Mouse (Mus musculus) adipocyte (in vitro differentiated cells): Measurements from ENCODE around the gene Gtpbp1.

Source experiments
- DNase-seq: peaks from one replicate; pipeline ENCODE4 v3.0.0-alpha.2; 2016; ENCODE audit warnings: low spot score

The Gtpbp1 gene

DNA sequence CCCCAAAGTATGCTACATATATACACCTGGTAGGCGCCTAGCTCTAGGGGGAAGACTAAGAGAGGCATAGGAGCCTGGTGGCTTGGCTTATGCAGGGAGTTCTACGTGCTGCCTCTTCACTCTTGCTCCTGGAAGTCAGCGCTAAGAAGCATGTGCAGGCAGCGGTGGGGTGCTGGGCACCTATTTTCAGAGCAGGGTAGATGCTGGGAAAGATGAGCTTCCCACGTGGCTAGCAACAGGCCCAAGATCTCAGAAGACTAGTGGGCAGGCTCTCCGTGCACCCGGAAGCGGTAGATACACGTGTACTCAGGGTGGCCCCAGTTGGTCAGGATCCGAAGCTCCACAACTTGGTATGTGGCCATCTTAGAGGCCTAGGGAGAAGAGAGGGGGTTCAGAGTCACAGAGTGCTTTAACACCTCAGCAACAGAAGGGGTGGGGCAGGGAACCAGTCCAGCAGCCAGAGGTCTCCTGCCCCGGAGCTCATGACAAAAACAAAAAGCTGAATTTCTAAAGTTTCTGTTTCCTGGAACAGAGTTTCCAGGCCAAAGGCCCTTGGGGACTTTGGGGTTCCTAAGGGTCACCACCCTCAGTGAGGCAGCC is 34.6 kb downstream of the Gtpbp1 start:
- DNase-seq, result no peak

DNA sequence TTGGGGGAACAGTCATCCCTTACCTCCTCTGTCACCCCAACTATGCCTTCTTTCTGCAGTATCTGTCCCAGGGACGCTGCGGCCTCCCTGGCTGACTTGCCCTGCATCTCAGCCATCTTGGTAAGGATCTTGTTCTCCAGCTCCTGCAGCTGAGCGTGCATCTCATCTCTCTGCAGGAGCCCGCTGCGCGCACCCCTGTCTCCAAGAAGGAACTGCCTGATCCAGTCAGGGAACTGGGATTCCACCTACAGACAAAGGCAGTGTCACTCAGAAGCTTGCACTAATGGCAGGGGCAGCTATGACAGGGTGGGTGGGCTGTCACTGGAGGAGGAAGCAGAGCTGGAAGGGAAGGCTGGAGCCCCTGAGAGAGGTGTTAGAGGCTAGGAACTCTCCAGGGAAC is 37.2 kb downstream of the Gtpbp1 start:
- no peak for DNase-seq

DNA sequence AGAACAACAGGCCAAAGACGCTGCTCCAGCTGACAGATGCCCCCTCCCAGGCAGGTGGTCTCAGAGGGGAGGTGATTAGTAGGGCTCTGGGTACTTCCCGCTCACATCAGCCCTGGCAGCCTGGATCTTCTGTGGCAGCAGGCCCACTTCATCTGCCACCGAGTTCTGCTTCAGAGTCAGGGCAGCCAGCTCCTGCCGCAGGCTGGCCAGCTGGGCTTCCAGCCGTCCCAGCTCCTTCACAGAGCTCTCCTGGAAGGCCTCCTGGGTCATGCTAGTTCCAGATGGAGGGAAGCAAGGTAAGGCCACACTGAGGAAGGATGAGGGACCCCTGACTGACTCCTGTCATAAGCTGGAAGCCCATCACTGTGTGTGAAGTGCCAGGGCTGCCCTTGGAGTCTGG is 37.7 kb downstream of the Gtpbp1 start:
- DNase-seq, result no peak

DNA sequence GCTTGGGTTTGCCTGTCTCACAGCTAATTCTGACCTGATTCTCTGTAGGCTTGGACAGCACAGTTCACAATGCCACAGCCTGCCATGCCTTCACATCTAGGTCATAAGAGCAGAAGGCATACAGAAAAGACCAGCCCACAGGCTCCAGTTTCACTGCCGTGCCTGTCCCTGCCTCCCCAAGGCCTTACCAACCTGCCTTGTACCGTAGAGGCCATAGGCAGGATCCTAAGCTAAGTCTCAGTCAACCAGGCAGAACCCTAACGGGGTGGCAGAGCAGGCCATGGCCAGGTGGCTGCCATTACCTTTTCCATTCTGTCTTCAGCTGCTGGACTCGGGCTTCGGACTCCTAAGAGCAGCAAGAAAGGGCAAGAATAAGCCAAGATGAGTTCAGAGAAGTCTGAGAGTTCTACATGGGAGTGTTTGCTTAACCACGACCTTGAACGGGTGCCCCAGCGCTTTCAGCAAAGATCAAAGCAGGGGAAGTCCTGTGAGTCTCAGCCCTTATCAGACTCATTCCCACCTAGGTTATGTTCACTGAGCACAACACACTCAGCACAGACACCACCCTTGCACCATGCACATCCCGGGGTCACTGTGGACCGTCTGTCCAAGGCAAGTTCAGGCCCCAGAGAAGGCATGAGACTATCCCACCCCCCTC is 38.2 kb downstream of the Gtpbp1 start:
- no peak for DNase-seq

DNA sequence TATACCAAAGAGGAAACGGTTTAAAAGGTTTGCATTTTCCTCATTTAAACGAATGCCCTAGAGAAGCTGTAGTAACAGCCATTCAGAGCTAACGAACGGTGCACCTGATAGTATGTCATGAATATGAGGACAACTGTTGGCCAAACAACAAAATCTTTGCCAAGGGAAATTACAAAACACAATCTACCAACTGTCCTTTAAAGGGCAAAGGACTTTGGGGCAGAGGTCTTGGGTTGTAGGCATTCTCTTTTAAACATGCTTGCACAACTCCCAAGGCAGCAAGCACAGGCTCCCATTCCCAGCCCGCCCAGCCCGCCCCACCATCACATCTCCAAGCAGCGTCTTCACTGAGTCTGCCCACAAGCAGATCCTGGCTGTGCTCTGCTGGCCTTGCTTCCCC is 40.9 kb downstream of the Gtpbp1 start:
- peak; percentile 91 for DNase-seq

DNA sequence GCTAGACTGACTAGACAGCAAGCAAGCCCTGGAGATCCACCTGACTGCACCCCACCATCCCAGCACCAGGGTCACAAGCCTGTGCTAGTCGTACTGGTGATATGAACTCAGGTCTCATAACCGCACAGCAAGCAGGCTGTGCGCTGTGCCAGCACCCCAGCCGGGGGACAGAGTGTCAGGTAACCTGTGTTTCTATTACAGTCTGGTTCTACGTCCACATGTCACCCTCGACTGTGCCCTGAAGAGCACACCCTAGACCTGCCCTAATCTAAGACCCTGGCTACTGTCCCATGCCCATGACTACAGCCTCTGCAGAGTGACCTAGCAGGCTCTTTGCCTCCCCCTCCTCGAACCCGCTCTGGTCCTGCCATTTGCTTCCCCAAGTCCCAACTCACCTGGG is 42.5 kb downstream of the Gtpbp1 start:
- no peak for DNase-seq

DNA sequence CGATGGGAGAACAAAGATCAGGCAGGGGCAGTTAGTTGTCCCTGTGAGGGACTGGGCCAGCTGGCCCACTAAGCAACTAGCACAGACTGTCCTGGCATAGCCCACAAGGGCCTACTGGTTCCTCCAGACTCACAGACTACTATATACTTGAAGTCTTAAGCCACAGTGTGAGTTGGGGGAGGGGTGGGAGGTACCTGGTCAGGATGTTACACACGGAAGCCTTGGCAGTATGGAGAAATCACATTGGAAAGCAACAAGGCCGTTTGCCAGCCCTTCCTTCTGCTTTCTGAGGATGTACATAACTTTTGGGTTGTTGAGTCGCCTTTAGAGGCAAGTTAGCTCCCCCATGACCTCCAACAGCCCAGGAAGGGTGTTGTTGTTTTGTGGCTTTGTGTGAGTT is 43.0 kb downstream of the Gtpbp1 start:
- no peak for DNase-seq

DNA sequence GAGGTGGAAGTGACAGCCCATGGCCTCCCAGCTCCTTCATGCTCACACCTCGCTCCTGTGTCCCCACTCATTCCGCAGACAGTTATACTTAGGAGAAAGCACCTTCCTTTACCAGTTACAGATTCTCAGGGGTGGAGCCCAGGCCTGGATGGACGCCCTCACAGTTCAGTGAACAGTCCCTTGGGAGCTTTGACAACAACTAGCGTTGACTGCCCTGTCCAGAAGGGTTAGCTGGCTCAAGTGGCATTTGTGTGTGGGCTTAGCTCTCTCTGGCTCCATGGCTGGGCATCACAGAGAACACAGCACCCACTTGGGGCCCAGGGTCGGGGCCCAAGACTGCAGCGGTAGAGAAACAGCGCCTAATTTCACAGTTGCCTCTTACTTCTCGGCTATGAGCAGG is 43.7 kb downstream of the Gtpbp1 start:
- DNase-seq, result peak; percentile 72

DNA sequence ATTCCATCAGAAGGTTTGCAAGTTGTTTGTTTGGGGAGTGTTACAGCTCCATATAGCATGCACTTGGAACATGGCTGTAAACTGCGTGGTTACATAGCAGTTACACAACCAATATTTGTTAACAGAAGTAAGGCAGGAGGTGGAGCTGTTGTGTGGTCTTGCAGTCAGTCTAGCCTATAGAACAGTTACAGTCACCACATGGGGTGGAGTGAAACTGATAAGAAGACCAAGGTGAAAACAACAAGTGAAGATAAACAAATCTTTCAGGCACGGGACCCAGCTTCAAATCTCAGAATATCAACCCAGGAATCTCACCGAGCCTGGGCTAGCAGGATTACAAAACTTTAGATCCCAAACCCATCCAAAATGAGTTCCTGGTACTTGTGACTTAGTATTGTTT is 50.1 kb downstream of the Gtpbp1 start:
- DNase-seq, result no peak

DNA sequence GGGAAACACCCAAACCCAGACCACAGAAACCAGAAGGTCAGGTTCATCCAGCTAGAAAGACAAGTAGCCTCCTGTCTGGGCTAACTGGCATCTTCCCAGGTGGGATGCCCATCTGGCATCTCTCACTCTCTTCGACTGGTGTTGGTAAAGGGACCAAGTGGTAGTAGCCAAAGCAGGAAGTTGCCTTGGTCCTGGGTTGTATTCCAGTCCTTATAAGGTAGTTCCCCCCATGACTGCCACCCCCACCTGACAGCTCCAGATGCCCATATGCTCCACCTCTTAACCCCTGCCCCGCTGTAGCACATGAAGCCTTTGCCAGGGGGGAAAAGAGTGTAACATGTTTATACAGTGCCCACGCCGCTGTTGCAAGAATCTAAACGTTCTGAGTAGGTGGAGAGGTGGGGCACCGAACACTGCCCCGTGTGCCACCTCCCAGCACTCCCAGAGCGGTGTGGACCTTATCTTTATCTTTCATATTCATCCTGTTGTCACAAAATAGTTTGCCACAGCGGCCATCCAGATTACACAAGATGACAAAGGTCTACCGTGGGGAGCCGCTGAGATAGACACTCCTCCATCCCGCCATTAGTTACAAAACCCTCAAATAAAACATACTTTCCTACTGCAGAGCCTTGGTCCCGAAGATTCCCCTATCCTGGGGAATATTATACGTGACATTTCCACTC is 50.7 kb downstream of the Gtpbp1 start:
- DNase-seq, result peak; percentile 78

DNA sequence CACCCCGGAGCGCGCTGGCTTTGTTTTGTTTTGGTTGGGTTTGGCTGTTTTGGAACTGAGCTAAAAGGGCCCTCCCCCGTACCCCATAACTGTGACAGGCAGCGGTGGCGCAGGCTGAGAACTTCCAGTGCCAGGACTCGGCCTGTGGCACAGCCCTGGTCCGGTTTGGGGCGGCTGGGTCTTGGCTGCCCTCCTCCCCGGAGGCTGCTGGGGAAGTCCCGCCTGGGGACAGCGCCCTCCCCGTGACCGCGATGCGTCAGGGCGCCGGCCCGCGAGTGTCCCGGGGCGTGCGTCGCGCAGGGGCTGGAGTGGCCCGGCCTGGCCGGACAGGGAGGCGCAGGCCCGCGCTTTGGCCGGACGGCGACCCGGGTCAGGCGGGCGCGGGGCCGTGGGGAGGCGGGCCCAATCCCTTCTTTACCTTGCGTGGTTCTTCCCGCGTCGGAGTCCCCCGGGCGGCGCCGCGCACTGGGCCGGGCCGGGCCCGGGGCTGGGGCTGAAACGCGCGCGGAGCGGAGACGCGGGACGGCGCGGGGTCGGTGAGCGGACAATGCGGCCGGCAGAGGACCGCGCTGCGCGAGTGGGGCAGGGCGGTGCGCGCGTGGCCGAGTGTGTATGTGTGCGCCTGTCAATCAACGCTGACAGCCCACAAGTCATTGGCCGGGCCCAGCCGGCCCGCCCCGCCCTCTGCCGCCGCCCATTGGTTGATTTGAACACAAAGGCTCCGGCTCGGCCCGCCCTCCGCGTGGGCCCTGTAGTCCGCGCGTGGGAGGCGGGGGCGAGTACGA is 51.5 kb downstream of the Gtpbp1 start, which contains the start of gene Sun2:
Gene Sun2 (minus strand): TSS at position 616 of the 785 bp plus-strand sequence.
- peak; percentile 86 for DNase-seq

DNA sequence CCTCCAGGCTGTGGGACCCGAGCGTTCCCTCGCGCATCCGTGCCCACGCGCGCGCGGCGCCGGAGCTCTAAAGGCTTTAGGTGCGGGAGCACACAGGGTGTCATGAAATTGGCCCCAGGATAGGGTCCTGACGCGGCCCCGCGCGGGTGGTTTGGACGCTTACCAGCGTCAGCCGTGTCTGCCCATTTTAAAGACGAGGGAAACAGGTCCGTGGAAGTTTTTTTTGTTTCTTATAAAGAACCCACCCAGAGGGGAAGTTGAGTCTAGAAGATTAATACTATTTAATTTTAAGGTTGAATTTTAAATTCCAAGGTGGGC is 52.0 kb downstream of the Gtpbp1 start:
- DNase-seq, result no peak

DNA sequence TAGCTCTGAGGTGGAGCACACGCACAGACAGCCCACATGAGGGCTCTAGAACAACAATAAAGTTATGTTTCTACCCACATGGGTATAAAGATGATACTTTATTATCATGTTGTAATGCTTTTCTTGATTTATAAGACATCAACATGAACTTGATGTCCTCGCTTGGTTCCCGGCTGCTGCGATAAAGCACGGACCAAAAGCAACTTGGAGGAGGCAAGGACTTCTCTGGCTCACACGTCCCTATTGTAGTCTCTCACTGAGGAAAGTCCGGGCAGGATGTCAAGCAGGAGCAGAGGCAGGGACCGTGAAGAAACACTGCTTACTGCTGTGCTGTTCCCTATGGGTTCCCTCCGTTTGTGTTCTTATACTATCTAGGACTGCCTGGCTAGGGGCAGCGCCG is 53.4 kb downstream of the Gtpbp1 start:
- DNase-seq, result no peak

DNA sequence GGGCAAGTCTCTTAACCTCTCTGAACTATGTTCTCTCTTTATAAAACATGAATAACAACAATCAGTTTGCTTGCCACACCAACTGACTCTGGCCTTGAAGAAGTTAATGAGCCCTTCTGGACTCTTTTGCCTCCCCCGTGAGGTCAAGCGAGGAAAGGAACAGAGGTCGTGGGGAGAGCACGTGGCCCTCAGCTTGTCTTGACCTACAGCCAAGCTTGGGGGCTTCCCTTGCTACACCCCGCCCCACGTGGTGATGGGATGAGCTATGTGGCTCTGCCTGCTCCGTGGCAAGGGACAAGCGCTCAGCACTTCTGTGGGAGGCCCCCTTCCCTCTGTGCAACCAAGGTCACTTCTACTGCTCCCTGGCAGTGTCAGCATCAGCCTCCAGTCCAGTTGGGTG is 54.1 kb downstream of the Gtpbp1 start:
- DNase-seq, result no peak

DNA sequence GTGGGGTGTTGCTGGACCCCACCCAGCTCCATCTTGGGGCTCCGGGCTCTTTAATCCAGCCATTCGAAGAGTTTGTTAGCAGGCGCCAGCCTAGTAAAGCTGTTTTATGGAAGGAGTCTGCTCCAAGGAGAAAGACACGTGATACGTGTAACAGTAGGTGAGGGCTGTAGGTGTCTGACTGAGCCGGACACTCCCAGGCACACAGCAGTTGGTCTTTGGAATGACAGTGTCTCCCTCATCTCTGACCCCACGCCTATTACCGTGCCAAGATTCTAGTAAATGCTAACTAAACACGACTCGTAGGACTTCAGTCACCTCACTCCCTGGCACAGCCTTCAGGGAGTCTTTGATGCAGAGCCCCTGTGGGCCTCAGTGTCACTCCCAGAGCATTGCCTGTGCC is 54.7 kb downstream of the Gtpbp1 start:
- DNase-seq, result no peak

DNA sequence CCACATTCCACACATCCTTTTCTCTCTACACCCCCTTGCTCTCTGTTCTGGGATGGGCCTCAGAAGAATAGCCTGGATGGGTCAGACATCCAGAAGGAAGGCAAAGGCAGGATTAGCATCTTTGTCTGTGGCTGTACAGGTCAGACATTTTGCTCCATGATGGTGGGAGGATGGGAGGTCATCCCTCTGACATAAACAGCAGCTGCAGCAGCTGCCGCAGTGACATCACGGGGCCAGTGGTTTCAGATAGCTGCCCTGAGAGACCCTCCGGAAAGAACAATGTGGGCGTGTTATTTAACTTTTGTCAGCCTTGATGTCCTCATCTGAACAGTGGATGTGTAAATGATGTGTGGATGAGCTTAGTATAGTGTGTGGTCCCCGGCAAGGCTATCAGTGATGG is 55.2 kb downstream of the Gtpbp1 start:
- DNase-seq, result no peak

DNA sequence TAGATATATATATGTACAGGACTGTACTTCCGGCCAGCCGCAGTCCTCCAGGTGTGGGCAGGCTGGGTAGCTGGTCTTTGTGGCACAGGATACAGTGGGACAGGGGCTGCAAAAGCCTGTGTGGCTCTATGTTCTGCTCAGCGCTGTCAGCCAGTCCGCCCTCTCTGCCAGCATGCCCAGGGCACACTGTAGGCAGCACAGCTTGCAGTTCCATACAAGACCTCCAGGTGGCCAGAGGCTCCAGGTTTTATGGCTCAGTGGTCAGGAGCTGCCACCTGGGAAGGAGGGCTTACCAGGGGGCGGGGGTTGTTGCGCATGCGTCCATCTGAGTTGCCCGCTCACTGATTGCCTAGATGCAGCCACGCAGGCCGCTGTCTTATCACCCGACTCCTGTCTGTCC is 57.4 kb downstream of the Gtpbp1 start:
- DNase-seq, result no peak

DNA sequence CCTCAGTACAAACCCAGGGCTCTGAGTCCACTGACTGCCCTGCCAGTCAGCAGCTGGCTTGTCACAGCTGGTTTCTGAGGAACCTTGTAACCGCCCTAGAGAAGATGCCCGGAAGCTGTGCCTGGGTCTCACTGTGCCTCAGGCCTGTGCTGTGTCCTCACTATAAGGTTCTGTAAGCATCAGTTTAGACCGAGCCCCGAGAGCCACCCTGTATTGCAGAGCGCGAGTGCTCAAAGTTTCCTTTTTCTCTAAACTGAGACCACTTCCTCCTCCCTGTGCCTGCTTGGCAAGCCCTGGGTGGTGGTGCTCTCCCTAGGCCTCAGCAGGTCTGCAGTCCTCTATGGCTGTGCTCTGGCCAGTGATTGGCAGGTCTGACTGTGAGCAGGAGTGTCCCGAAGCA is 58.5 kb downstream of the Gtpbp1 start:
- no peak for DNase-seq

DNA sequence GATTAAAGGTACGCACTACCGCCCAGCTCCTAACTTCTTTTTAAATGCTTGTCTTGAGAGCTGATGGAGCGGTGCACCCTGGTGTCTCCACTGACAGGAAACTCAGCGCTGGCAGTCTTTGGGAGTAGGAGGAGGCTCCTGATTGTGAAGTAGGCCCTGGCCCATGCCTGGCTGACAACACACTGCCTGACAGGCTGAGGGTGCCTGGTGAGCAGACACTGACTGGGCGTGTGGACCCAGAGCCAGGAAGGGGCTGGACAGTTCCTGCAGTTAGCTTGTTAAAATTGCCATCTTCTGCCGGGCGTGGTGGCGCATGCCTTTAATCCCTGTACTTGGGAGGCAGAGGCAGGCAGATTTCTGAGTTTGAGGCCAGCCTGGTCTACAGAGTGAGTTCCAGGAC is 59.6 kb downstream of the Gtpbp1 start:
- DNase-seq, result no peak

DNA sequence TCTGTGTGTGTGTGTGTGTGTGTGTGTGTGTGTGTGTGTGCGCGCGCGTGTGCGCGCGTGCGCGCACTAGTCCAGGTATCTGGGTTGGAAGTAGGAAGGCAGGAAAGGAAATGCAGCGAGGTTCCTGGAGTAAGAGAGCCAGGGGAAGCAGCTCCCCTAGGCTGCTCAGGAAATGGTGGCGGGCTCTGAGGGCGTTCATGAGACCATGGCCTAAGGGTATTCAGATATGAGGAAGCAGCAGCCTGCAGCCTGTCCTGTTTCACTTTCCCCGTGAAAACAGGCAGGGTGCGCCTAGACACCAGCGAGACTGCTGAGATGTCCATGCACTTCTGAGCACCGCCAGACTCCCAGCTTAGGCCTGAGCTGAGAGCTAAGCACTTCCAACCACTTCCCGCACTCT is 61.1 kb downstream of the Gtpbp1 start:
- DNase-seq, result no peak

DNA sequence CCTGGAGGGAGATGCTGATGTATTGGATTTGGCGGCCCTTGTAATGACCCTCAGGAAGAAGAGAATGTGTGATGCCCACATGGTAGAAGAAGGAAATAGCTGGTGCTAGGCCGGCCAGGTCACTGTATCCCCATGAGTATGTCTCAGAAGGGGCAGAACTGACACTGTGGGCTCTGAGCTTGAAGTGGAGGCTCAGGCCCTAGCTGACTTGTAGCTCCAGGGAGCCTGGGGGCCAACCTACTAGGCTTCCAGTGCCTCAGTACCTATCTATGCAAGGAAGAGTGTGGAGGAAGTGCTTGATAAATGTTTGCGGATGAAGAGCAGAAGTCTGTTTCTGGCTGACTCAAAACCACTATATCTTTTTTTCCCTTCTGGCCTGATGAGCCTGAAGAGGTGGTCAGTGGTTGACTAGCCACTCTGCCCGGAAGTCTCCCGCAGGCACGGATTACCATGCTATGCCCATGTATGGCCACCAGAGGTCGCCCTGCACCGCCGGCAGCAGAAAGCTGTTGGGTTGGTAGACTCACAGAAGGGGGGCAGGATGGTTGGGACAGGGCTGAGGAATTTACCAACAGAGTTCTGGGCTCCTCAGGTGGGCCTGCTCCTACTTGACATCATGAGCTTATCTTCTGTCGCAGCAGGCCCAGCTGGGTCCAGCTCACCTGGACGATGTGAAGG is 62.2 kb downstream of the Gtpbp1 start:
- DNase-seq, result peak; percentile 69

DNA sequence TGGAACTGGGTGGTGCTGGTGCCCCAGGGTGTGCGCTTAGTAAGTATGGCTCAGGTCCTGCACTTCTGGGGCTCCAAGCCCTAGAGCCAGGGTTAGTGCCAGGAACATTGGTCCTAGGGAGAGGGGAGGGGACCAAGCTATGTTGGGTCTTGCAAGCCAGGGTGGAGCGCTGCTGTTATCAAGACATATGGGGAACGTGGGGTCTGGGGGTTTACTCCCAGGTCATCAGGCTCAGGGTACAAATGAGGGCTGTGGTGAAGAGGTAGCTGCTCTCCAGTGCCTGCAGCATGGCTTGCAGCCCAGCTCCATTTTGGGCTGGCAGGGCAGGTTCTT is 62.7 kb downstream of the Gtpbp1 start:
- DNase-seq, result no peak

DNA sequence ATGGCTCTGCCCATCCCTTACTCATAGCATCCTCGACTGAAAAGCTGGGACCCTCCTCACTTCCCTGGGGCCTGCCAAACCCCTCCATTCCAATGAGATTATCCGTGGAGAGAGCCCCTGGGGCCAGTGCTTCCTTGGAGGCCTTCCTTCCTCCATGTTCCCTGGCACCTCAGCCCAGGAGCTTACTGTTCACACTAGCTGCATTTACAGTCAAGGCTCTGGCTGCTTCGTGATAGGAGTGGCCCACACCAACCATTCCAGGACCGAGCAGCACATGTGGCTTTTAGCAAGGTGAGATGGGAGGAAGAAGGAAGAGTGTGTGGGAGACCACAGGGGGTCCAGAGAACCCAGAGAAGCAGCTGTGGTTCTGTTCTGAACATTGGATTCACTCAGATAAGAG is 63.2 kb downstream of the Gtpbp1 start:
- DNase-seq, result no peak
